Mouse (Mus musculus): ENCODE results near the gene Lime1.

Gene Lime1

DNA sequence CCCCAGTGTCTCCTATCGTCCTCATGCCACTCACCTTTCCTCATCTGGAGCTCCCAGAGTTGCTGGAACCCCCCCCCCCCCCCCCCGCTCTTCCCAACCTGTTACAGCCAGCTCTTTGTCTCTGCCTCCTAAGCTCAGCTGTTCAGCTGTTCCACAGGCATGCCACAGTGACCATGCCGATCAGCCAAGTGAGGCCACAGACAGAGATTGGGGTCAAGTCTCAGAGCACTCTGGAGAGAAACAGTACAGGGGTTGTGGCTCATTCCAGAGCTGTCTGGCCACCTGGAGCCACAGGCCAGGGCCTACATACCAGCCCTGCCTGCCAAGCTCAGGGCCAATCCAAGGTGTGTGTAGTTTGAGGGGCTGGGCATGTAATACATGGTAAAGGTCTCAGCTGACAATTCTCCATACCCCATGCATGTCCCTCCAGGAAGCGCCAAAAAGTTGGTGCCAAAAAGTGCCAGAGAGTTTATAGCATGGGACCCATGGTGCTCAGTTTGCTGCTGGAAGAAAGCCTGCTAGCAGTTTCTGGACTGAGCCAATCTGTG is 6.9 kb downstream of the Lime1 start:
- in situ Hi-C loops (cut with MboI; ENCODE audit: unreplicated experiment in 2 of 2), result no loop called here

DNA sequence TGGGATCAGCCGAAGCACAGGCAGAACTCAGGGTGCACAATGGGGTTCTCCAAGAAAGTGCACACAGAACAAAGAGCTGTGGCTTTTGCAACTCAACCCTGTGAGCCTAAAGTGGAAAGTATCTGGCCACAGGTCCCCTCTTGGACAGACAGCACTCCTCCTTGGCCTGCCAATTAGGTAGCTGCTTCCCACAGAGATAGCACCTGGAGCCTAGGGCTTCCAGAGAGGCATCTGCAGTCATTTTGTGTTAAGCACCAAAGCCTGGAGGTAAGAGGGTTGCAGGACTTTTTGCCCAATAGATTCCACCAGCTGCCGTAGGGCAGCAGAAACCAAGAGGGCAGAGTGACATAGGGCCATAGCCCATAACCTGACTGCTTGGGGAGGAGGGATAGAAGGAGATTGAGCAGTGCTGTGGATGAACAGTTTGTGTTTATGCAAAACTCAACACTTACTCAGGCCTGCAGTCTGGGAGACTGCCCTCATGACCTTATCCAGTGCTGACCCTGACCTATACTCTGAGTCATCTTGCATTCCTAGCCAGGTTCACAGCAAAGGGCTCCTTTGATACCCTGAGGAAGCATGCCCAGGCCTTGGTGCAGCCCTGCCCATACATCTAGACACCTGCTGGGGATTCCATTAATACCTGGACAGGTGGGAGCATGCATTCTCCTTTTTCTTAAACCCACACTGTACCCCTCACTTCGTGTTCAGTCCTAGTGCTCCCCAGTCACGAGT is 10.4 kb downstream of the Lime1 start:
- in situ Hi-C loops (cut with MboI; ENCODE audit: unreplicated experiment in 2 of 2), result loop anchor here (5.0 to 10.0 kb wide), 4 partner anchors 192 to 287 kb away; partner anchors contain the start of genes Prpf6 (in 1 of the 2), Sox18 (in 1 of the 2), Uckl1 (in 1 of the 2) and Zfp512b (in 1 of the 2)

DNA sequence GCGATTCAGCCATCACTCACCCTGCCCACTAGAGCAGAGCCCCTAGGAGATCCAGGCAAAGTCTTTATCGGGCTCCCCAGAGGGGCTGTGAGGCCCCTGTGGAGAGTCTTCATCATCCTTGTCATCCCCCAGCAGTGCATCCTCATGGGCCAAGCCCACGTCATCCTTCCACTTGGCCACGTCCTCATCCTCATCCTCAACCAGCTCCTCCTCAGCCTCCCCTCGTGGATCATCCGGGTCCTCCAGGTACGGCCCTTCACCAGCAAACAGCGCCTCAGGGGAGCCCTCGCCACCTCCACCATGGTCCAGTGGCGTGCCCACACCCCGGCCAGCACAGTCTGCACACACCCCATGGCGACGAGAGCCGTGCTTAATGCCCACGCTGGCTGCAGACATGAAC is 11.1 kb downstream of the Lime1 start:
- in situ Hi-C loops (cut with MboI; ENCODE audit: unreplicated experiment in 2 of 2), result loop anchor here (5.0 to 10.0 kb wide), 4 partner anchors 191 to 286 kb away; partner anchors contain the start of genes Prpf6 (in 1 of the 2), Sox18 (in 1 of the 2), Uckl1 (in 1 of the 2) and Zfp512b (in 1 of the 2)

DNA sequence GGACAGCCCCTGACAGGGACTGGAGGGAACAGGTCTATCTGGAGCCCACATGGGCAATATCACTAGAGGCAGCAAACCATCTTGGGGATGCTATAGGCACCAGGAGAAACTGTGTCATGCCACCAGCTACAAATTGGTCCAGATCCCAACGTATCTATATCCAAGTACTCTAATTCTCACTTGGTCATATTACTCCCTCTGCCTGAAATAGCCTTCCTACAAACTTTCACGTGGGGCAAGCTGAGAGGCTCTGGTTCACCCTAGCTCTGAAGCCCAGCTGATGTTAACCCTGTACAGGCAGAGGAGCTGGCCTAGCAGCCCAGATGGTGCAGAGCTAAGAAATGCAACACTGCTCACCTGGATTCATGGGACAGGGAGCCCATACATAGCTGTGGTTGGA is 11.7 kb downstream of the Lime1 start:
- in situ Hi-C loops (cut with MboI; ENCODE audit: unreplicated experiment in 2 of 2), result loop anchor here (5.0 to 10.0 kb wide), 4 partner anchors 191 to 286 kb away; partner anchors contain the start of genes Prpf6 (in 1 of the 2), Sox18 (in 1 of the 2), Uckl1 (in 1 of the 2) and Zfp512b (in 1 of the 2)

DNA sequence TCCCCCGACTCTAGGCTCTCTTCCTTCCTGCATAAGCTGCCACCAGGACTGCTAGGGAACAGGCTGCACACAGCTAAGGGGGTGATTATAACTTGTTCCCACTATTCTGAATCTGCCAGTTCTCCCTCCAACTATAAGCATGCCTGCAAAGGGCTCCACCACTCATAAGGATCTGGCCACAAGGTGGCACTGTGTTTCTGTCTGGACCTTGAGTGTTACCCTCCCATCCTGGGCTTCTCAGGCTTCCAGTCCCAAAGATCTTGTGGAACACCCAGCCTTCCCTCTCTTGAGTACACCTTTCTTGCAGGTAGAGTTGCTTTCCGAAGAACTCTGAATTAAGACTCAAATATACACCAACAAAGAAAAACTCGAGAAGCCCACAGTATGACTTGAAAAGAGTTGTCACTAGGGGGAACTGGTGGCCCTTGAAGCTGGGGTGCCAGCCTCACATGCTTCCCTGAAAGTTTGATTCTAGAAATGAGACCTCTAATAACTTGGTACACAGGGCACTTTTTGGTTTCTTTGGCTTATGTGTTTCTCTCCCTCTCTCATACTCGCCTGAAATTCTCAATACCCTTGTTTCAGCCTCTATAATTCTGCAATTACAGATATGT is 12.8 kb downstream of the Lime1 start:
- in situ Hi-C loops (cut with MboI; ENCODE audit: unreplicated experiment in 2 of 2), result loop anchor here (5.0 to 10.0 kb wide), 4 partner anchors 190 to 285 kb away; partner anchors contain the start of genes Prpf6 (in 1 of the 2), Sox18 (in 1 of the 2), Uckl1 (in 1 of the 2) and Zfp512b (in 1 of the 2)

DNA sequence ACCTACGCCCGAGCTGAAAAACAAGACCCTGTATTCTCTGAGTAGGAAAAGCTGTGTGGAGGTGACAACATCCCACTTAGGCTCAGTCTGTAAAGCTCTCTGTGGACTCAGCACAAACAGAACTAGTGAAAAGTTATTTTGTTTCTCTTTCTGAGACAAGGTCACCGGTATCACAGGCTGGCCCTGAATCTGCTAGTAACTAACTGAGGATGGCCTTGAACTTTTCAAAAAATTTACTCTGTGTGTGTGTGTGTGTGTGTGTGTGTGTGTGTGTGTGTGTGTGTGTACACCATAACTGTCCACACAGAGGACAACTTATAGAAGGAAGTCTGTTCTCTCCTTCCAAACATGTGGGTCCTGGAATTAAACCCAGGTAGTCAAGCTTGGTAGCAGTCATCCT is 14.2 kb downstream of the Lime1 start:
- in situ Hi-C loops (cut with MboI; ENCODE audit: unreplicated experiment in 2 of 2), result loop anchor here (5.0 to 10.0 kb wide), 4 partner anchors 188 to 283 kb away; partner anchors contain the start of genes Prpf6 (in 1 of the 2), Sox18 (in 1 of the 2), Uckl1 (in 1 of the 2) and Zfp512b (in 1 of the 2)

DNA sequence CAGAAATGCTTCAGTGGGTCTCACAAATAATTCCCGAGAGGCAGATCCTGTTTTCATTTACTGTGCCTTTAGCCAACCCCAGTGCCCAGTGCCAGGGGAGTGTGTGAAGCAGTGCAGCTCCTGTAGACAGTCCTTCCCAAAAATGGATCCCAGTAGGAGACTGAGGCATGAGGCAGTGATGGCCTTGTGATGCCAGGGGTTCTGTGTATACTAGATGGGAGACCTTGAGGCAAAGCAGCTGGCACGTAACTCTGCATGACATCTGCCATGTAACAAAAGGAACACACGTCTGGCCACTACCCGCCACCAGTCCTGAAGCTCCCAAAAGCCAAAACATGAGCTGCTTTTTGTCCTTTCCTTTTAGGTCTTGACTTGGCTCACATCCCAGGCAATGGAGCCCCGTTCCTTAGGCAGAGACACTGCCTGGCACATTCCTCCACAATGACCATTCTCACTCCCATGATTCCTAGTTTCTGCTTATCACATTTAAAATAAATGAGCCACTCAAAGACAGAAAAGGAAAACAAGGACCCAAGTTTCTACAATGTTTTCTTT is 17.4 kb downstream of the Lime1 start:
- in situ Hi-C loops (cut with MboI; ENCODE audit: unreplicated experiment in 2 of 2), result loop anchor here in 1 of 2 experiments (10.0 kb wide), 1 partner anchor 278 kb away; the partner anchor contains the start of gene Sox18

DNA sequence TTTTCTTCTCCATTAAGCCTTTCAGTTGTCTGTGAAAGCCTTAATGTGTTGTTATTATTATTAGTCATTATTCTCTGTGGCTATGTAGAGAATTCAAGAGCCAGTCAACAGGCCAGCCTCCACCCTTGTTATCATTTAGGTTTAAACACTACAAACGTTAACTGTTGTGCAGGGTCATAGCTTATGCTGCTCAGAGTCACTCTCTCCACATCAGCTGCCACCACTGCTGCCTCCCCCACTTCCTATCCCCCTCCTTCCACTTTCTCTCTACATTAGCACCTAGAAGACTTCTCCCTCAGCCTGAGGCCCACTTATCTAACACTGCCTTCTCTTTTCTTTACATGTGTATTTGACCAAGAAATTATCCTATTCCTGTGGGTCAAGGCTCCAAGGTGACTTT is 21.6 kb downstream of the Lime1 start:
- in situ Hi-C loops (cut with MboI; ENCODE audit: unreplicated experiment in 2 of 2), result no loop called here

DNA sequence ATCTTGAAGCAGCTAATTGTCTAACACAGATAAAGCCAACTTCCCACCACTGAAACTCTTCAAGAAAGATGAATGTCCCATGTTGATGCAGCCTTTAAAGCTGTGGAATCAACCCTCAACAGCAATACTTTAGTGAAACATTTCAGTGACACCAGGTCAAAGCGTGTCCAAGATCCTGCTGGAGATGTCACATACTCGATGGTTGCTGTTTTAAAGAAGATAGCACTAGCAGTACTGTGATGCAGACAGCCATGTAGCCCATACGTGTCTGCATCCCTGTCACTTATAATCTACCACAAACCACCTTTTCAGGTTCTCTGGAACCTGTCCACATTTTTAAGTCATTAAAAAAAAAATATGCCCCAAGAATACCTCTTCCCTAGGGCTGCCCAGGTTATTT is 23.8 kb downstream of the Lime1 start:
- in situ Hi-C loops (cut with MboI; ENCODE audit: unreplicated experiment in 2 of 2), result no loop called here

DNA sequence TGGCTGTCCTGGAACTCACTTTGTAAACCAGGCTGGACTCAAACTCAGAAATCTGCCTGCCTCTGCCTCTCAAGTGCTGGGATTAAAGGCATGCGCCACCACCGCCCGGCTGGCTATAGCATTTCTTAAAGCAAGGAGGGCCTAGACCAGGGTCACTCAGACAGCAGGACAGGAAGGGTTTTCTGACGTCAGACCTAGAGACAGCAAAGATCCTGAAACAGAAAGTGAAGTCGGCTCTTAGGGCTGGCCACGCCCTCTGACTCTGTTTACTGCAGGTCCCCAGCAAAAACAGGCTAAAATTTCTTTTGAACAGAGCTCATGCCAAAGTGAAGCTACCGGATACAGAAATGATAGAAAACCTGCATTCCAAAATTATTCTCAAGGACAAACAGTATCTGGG is 29.8 kb downstream of the Lime1 start:
- in situ Hi-C loops (cut with MboI; ENCODE audit: unreplicated experiment in 2 of 2), result loop anchor here (5.0 kb wide), 1 partner anchor 83 kb away; the partner anchor contains the start of gene Abhd16b (in 2 of the 2)

DNA sequence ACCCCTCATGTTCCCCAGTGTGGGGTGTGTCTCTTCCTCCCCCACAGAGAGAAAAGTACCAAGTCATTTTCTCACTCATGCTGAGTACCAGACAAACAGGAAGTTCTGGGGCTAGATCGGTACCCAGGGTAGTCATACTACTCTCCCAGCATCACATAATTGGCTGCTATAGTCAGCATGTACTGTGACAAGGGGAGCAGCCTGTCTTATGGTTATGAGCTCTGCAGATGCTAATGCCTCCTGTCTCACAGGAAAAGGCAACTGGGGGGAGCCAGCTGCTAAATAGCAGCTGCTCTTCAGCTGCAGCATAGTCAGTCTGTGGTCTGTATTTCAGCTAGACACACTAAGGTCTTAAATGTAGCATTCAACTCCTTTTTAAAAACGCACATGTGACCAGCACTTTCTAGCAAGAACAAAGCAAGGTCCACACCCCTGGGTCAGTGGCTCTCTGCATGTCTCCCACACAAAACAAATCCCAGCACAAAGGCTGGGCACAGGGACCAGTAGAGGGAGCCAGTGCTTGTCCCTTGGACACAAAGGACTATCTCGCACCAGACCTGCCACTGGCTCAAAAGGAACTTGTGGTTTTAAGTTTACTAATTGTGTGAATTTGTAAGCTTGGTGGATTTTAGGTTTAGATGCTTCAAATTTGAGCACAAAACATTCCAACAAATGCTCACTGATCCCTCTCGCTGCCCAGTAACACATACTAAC is 31.0 kb downstream of the Lime1 start:
- in situ Hi-C loops (cut with MboI; ENCODE audit: unreplicated experiment in 2 of 2), result loop anchor here in 1 of 2 experiments (5.0 kb wide), 1 partner anchor 81 kb away; the partner anchor contains the start of gene Abhd16b

DNA sequence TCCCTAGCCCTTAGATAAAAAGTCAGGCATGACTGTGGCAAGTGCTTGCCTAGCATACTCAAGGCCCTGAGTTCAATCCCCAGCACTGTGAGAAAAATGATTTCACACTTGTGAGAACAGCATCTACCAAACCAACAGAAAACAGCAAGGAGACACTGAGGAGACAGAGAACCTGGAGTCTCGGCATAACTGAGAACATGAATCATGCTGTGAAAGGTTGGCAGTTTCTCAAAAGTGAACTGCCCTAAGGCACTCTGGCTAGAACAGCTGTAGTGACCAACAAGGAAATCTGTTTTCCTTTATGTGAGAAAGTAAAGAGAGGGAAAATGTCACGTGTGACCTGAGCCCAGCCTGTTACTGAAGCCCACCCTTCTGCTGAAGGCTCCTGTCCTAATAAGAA is 33.3 kb downstream of the Lime1 start:
- in situ Hi-C loops (cut with MboI; ENCODE audit: unreplicated experiment in 2 of 2), result loop anchor here in 1 of 2 experiments (5.0 kb wide), 1 partner anchor 79 kb away; the partner anchor contains the start of gene Abhd16b

DNA sequence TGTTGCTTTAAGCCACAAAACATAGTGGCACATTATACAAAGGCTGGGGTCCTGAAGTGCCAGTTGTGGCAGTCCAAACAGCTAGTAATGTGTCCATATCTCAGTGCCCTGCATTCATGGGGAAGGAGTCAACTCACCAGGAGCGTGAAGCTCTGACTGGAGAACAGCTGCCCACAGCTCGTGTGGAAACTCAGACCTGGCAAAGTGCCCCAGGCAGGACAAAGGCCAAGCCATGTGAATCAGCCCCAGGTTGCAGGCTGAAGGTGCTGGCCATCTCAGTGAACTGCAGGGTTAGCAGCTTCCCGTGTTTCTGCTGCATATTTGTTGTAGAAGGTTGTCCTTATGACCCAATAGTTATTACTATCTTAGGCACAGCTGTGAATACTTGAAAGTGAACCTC is 36.1 kb downstream of the Lime1 start:
- in situ Hi-C loops (cut with MboI; ENCODE audit: unreplicated experiment in 2 of 2), result no loop called here

DNA sequence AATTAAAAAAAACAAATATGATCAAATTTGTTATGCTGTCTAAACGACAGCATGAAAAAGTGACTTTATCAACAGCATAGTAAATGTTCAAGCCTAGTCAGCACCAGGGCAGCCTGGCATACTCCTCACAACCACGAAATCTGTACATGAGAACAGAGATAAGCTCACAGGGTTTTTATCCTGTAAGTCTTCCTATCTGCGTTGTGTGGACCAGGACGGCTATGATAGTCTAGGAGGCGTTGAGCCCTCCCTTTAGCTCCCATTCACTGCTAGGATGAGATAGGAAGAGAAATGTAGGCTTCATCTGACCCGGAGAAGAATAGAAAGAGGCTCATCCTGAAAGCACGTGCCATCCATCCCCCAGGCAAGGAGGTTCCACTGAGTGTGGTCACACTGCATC is 39.5 kb downstream of the Lime1 start:
- in situ Hi-C loops (cut with MboI; ENCODE audit: unreplicated experiment in 2 of 2), result no loop called here

DNA sequence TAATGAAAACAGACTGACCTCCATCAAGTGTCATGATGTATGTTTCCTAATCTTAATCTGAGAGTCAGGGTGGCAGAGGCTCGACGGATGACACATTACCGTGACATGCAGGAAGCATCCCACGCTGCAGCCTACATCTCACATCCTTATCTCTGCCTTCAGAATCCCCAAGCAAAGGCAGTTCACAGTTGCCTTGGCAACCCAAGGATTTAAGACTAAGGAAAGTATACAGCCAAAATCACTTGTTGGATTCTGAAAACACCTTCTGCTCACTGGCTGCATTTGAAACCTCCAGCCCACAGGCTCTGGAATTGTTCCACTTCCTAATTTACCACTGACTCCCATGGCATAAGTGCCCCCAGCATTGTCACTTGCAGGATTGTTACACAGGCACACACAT is 40.5 kb downstream of the Lime1 start:
- in situ Hi-C loops (cut with MboI; ENCODE audit: unreplicated experiment in 2 of 2), result no loop called here

DNA sequence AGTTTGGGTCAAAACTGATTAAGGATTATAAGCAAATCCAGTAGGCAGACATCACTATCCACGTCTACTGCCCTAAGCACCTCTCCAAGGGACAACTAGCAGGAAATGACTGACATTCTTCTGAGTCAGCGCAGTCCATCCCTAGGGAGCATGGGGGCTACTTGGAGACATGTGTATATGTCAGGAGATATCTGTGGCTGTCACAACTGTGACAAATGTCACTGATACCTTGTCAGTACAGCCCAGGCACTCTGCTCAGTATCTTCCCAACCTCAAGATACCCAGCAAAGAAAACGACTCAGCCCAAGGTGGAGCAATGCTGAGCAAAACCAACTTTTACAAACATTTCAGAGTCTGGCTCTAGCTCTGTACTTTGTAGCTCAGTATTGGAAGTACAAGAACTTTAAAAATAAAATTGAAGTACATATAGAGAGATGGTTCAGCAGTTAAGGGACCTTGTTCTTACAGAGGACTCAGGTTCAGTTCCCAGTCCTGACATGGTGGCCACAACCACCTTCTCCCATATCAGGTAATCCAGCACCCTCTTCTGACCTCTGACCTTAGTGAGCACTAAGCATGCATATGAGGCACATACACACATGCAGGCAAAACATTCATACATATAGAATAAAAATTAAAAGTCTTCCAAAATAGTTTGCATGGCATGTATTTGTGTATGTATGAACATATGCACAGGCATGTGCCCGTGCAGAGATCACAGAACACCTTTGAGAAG is 41.2 kb downstream of the Lime1 start:
- in situ Hi-C loops (cut with MboI; ENCODE audit: unreplicated experiment in 2 of 2), result no loop called here

DNA sequence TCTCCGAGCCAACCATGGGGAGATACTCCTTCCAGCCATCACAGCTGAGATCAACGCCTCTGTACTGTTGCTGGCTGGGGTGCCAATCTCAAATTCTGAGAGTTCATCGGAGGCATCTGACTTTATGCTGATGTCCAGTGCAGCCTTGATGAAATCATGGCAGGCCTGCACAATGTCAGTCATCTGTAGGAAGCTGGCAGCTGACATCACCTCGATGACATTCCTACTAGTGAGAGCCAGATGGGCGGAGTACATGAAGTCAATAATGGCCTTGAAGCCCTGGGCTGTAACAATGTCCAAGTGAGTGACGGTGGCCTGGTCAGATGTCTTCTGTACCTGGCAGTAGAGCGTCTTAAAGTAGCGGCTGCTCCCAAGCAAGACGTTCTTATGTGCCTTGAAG is 44.0 kb downstream of the Lime1 start:
- in situ Hi-C loops (cut with MboI; ENCODE audit: unreplicated experiment in 2 of 2), result no loop called here
